Mouse (Mus musculus) 416B (cell line): ENCODE measurements around the gene Polr3a.

Experiments used
- DNase-seq: peaks from one replicate; pipeline ENCODE4 v3.0.0; 2011; ENCODE audit warnings: low read depth

Polr3a gene

GRCm38 (mm10) chr14:24486773-24487227 lies at the start of gene Polr3a, which contains the start of gene Rps24:
Gene Polr3a, minus strand, starts transcription at chr14:24487058.
Gene Rps24, plus strand, starts transcription at chr14:24487125.
- DNase-seq, result peak; percentile 96

- DNase-seq, result no peak
These were observed 48.1 kb upstream of the Polr3a start for GRCm38 (mm10) chr14:24534865-24535545.

GRCm38 (mm10) chr14:24530228-24530627 lies 43.4 kb upstream of the Polr3a start:
- DNase-seq, result no peak

- DNase-seq, result no peak
These were observed 39.6 kb upstream of the Polr3a start for GRCm38 (mm10) chr14:24526440-24526839.

- no peak for DNase-seq
These were observed 39.0 kb upstream of the Polr3a start for GRCm38 (mm10) chr14:24525677-24526415.

- DNase-seq, result no peak
These were observed 38.3 kb upstream of the Polr3a start for GRCm38 (mm10) chr14:24525137-24525536.

- DNase-seq, result no peak
These were observed 34.7 kb upstream of the Polr3a start for GRCm38 (mm10) chr14:24521597-24521996.

- DNase-seq, result no peak
These were observed 25.8 kb upstream of the Polr3a start for GRCm38 (mm10) chr14:24512527-24513161.

- DNase-seq, result no peak
These were observed 23.8 kb upstream of the Polr3a start for GRCm38 (mm10) chr14:24510679-24511078.

- no peak for DNase-seq
These were observed 23.4 kb upstream of the Polr3a start for GRCm38 (mm10) chr14:24510218-24510617.

GRCm38 (mm10) chr14:24509557-24509956 lies 22.7 kb upstream of the Polr3a start:
- DNase-seq, result no peak

GRCm38 (mm10) chr14:24508070-24508773 lies 21.4 kb upstream of the Polr3a start:
- DNase-seq, result no peak

- no peak for DNase-seq
These were observed 20.7 kb upstream of the Polr3a start for GRCm38 (mm10) chr14:24507452-24508069.

- no peak for DNase-seq
These were observed 14.4 kb upstream of the Polr3a start for GRCm38 (mm10) chr14:24501256-24501655.

- no peak for DNase-seq
These were observed 14.0 kb upstream of the Polr3a start for GRCm38 (mm10) chr14:24500845-24501186.

GRCm38 (mm10) chr14:24500091-24500844 lies 13.4 kb upstream of the Polr3a start:
- DNase-seq, result peak; percentile 38

- DNase-seq, result no peak
These were observed 12.6 kb upstream of the Polr3a start for GRCm38 (mm10) chr14:24499478-24499877.

- peak; percentile 24 for DNase-seq
These were observed 11.8 kb upstream of the Polr3a start for GRCm38 (mm10) chr14:24498561-24499255.

- no peak for DNase-seq
These were observed 10.6 kb upstream of the Polr3a start for GRCm38 (mm10) chr14:24497443-24497842.

- no peak for DNase-seq
These were observed 9.6 kb upstream of the Polr3a start for GRCm38 (mm10) chr14:24496507-24496906.
